Mouse (Mus musculus) ovary, postnatal 36 days (tissue): ENCODE measurements around the gene Slc9a9.

Experiments
- DNase-seq: peaks from one replicate; pipeline ENCODE4 v3.0.0; 2022; ENCODE audit warnings: low spot score, mixed read lengths

Slc9a9 gene

GRCm38 (mm10) chr9:94838479-94839031 is 168.8 kb downstream of the Slc9a9 start:
- DNase-seq, result no peak

- DNase-seq, result no peak
Measured at GRCm38 (mm10) chr9:94839204-94839603, 169.5 kb downstream of the Slc9a9 start.

GRCm38 (mm10) chr9:94840398-94840797 is 170.7 kb downstream of the Slc9a9 start:
- no peak for DNase-seq

GRCm38 (mm10) chr9:94840972-94841371 is 171.3 kb downstream of the Slc9a9 start:
- DNase-seq, result no peak

GRCm38 (mm10) chr9:94844176-94844575 is 174.5 kb downstream of the Slc9a9 start:
- no peak for DNase-seq

GRCm38 (mm10) chr9:94847624-94848023 is 177.9 kb downstream of the Slc9a9 start:
- no peak for DNase-seq

GRCm38 (mm10) chr9:94851550-94851949 is 181.8 kb downstream of the Slc9a9 start:
- no peak for DNase-seq

GRCm38 (mm10) chr9:94856093-94856492 is 186.4 kb downstream of the Slc9a9 start:
- no peak for DNase-seq

GRCm38 (mm10) chr9:94868557-94868956 is 198.8 kb downstream of the Slc9a9 start:
- no peak for DNase-seq

- DNase-seq, result no peak
Measured at GRCm38 (mm10) chr9:94869023-94869799, 199.5 kb downstream of the Slc9a9 start.

- DNase-seq, result no peak
Measured at GRCm38 (mm10) chr9:94882517-94882916, 212.8 kb downstream of the Slc9a9 start.

GRCm38 (mm10) chr9:94883435-94883834 is 213.7 kb downstream of the Slc9a9 start:
- DNase-seq, result no peak

- no peak for DNase-seq
Measured at GRCm38 (mm10) chr9:94885151-94885550, 215.4 kb downstream of the Slc9a9 start.

- no peak for DNase-seq
Measured at GRCm38 (mm10) chr9:94889647-94890046, 219.9 kb downstream of the Slc9a9 start.

GRCm38 (mm10) chr9:94895882-94896281 is 226.2 kb downstream of the Slc9a9 start:
- no peak for DNase-seq

GRCm38 (mm10) chr9:94904180-94904579 is 234.5 kb downstream of the Slc9a9 start:
- DNase-seq, result no peak

- DNase-seq, result no peak
Measured at GRCm38 (mm10) chr9:94907020-94907610, 237.4 kb downstream of the Slc9a9 start.

GRCm38 (mm10) chr9:94912071-94912470 is 242.4 kb downstream of the Slc9a9 start:
- DNase-seq, result no peak

GRCm38 (mm10) chr9:94922062-94922461 is 252.4 kb downstream of the Slc9a9 start:
- no peak for DNase-seq

GRCm38 (mm10) chr9:94925845-94926244 is 256.1 kb downstream of the Slc9a9 start:
- no peak for DNase-seq

GRCm38 (mm10) chr9:94927101-94927500 is 257.4 kb downstream of the Slc9a9 start:
- no peak for DNase-seq

- no peak for DNase-seq
Measured at GRCm38 (mm10) chr9:94945569-94946135, 275.9 kb downstream of the Slc9a9 start.

GRCm38 (mm10) chr9:94947246-94947645 is 277.5 kb downstream of the Slc9a9 start:
- no peak for DNase-seq
